In the genomic region with DNA sequence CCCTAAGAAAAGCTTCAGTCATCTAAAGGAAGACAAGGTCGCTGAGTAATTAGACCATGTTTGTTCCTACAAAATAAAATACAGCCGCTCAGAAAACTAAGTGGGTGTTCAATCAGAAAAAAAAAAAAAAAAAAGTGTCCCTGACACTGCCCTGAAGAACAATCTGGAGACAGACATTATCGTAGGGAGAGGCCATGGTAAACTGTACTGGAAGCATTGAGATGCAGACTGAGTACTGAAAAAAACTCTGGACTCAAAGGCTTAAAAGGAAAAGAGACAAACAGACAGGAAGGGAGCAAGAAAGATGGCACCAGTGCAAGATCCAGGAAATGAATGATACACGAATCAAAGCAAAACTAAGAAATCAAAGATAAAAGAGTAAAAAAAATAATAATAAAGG, we compare ENCODE assay signal across 26 mouse cellular contexts.
"Had no signal": no experiment of that assay in that cellular context is flagged by ENCODE, and none has a peak within 500 bp of the region (broad histone marks: within the 10 kb centered on the region; RNA-seq: fewer than 3 reads in every experiment).

No protein-coding gene starts in this region.

- DNase-seq: gastrocnemius, adult 2 months; gastrocnemius, postnatal 14 days; gastrocnemius, postnatal 36 days; heart, adult 18-20 months; heart, postnatal 14 days; heart, postnatal 36 days; kidney, adult 18-20 months; kidney, adult 8-10 months; kidney, postnatal 14 days; kidney, postnatal 36 days; left cerebral cortex, postnatal 4 days; lung, adult 18-20 months had no signal

- H3K4me3 ChIP-seq: gastrocnemius, adult 2 months; heart, embryonic 13.5 days; heart, embryonic 15.5 days; hindbrain, embryonic 12.5 days; intestine, embryonic 15.5 days; layer of hippocampus, adult 2 months; limb, embryonic 13.5 days; limb, embryonic 15.5 days; liver, embryonic 12.5 days had no signal

- H3K27ac ChIP-seq: gastrocnemius, adult 2 months; heart, embryonic 13.5 days; heart, embryonic 15.5 days; hindbrain, embryonic 12.5 days; hindbrain, embryonic 14.5 days; intestine, embryonic 15.5 days; layer of hippocampus, adult 2 months; limb, embryonic 13.5 days; limb, embryonic 15.5 days; liver, embryonic 12.5 days; liver, embryonic 14.5 days had no signal

- H3K9ac ChIP-seq: heart, embryonic 13.5 days; heart, embryonic 15.5 days; hindbrain, embryonic 12.5 days; hindbrain, embryonic 14.5 days; intestine, embryonic 15.5 days; limb, embryonic 13.5 days; limb, embryonic 15.5 days; liver, embryonic 12.5 days; liver, embryonic 14.5 days had no signal

- H3K4me2 ChIP-seq: heart, embryonic 11.5 days; heart, embryonic 13.5 days; heart, embryonic 15.5 days; hindbrain, embryonic 12.5 days; hindbrain, embryonic 14.5 days; intestine, embryonic 15.5 days; limb, embryonic 13.5 days; limb, embryonic 15.5 days; liver, embryonic 12.5 days had no signal

- H3K36me3 ChIP-seq: heart, embryonic 13.5 days; heart, embryonic 15.5 days; hindbrain, embryonic 12.5 days; intestine, embryonic 15.5 days; limb, embryonic 13.5 days; limb, embryonic 15.5 days; liver, embryonic 12.5 days had no signal

- H3K9me3 ChIP-seq: heart, embryonic 13.5 days; heart, embryonic 15.5 days; hindbrain, embryonic 12.5 days; intestine, embryonic 15.5 days; limb, embryonic 13.5 days; limb, embryonic 15.5 days; liver, embryonic 12.5 days had no signal

- ATAC-seq: hindbrain, embryonic 16.5 days; inflammation-experienced regulatory T-cells, adult 6 months; intestine, embryonic 15.5 days; intestine, postnatal 0 days; liver, embryonic 12.5 days had no signal

- H3K27me3 ChIP-seq: hindbrain, embryonic 12.5 days; intestine, embryonic 15.5 days; limb, embryonic 13.5 days; limb, embryonic 15.5 days; liver, embryonic 12.5 days had no signal
